Mouse (Mus musculus) neutrophil, adult 59 days (primary cell): ENCODE results near the gene Rfk. TPM values are rescaled to one million over a fixed set of nuclear protein-coding genes. Genes with fewer than 3 reads are reported as not detected.

Experiments used
- total RNA-seq, 2 experiments: library from RNA; stranded (reverse); gene quantifications; 1 replicate in 1 of 2; 2 replicates in 1 of 2; pipeline ENCODE4 v1.2.4; 2023

Gene Rfk
- total RNA-seq, result 10 to 100 TPM; 19.5 to 22.1 TPM

DNA sequence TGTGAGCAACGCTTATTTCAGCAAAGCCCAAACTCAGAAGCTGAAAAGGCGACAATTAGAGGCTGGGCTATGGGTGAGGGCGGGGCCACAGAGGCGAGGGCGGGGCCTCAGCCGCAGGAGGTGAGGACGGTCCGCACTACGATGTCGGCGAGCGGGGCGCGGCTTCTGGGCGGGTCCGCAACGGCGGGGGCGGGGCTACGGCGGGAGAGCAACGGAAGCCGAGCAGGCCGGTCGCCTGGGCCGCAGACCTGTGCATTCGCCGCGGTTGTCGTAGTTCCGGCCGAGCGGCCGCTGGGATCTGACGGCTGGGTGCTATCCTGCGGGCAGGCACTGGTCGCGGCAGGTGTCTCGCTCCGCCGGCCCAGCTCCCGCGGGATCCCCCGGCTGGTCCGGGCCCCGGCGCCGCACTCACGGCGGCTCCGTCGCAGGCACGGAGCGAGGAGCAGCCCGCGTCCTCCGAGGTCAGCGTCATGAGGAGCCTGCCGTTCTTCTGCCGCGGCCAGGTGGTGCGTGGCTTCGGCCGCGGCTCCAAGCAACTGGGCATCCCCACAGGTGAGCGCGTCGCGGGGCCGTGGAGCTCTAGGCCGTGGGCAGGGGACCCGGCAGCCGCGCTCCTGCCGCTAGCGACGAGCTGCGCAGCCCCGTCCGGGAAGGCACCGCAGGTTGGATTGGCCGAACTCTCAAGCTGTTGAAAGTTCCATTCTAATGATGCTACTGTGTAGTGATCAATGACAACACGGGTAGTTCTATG is at the start of gene Rfk:
Gene Rfk, plus strand, starts transcription at position 203 of the 751 bp plus-strand sequence.

GRCm38 (mm10) chr19:17372701-17373100 is 21.1 kb upstream of the Rfk start, which contains the start of gene Gcnt1:
Gcnt1 (minus strand) TSS chr19:17372844.

Other genes with a start within 250 kb of the Rfk start
- 10 to 100 TPM; 51.5 to 54.9 TPM for gene Gcnt1, start 21.2 kb upstream of the Rfk start, total RNA-seq